Mouse (Mus musculus): ENCODE measurements at regions not wholly inside any gene's neighbourhood (a gene's known extent, or its start where the extent isn't known, plus 50 kb on each side); places are given as distances from the start of the nearest gene placed in this dataset.
A peak's percentile ranks its signal among the peaks of the same experiment; 100 is the strongest.
"Not testable (repeated sequence)": the region's sequence is repeated elsewhere in the genome, so short reads cannot be mapped to it uniquely, and the experiment has no call there.

GRCm38 (mm10) chr10:91447974-91448703, 267.0 kb upstream of the Tmpo start:
- peak; percentile 64 for DNase-seq (ENCODE audit: low spot score)

- DNase-seq (ENCODE audit: low spot score), result no peak
Measured at GRCm38 (mm10) chr10:91443321-91443720, 262.2 kb upstream of the Tmpo start.

- no peak for DNase-seq (ENCODE audit: low spot score)
Measured at GRCm38 (mm10) chr10:91440051-91440450, 258.9 kb upstream of the Tmpo start.

GRCm38 (mm10) chr10:91437917-91438316, 256.8 kb upstream of the Tmpo start:
- DNase-seq (ENCODE audit: low spot score), result no peak

GRCm38 (mm10) chr10:91436091-91436569, 255.0 kb upstream of the Tmpo start:
- peak; percentile 25 for DNase-seq (ENCODE audit: low spot score)

GRCm38 (mm10) chr10:91430281-91430680, 249.2 kb upstream of the Tmpo start:
- no peak for DNase-seq (ENCODE audit: low spot score)

GRCm38 (mm10) chr10:91426584-91426983, 245.5 kb upstream of the Tmpo start:
- DNase-seq (ENCODE audit: low spot score), result no peak

GRCm38 (mm10) chr10:91425625-91426385, 244.7 kb upstream of the Tmpo start:
- not testable (repeated sequence) for DNase-seq (ENCODE audit: low spot score)

- DNase-seq (ENCODE audit: low spot score), result no peak
Measured at GRCm38 (mm10) chr10:91424786-91425185, 243.7 kb upstream of the Tmpo start.

- no peak for DNase-seq (ENCODE audit: low spot score)
Measured at GRCm38 (mm10) chr10:91387255-91387654, 206.1 kb upstream of the Tmpo start.

GRCm38 (mm10) chr10:91384372-91384771, 203.3 kb upstream of the Tmpo start:
- DNase-seq (ENCODE audit: low spot score), result peak; percentile 84

- DNase-seq (ENCODE audit: low spot score), result no peak
Measured at GRCm38 (mm10) chr10:91376683-91377082, 195.6 kb upstream of the Tmpo start.

GRCm38 (mm10) chr10:91367488-91367887, 186.4 kb upstream of the Tmpo start:
- no peak for DNase-seq (ENCODE audit: low spot score)

- no peak for DNase-seq (ENCODE audit: low spot score)
Measured at GRCm38 (mm10) chr10:91362587-91362986, 181.5 kb upstream of the Tmpo start.

GRCm38 (mm10) chr10:91361621-91362020, 180.5 kb upstream of the Tmpo start:
- DNase-seq (ENCODE audit: low spot score), result no peak

GRCm38 (mm10) chr10:91345465-91345864, 164.3 kb upstream of the Tmpo start:
- no peak for DNase-seq (ENCODE audit: low spot score)

- no peak for DNase-seq (ENCODE audit: low spot score)
Measured at GRCm38 (mm10) chr10:91342083-91342482, 161.0 kb upstream of the Tmpo start.

GRCm38 (mm10) chr10:91339361-91339760, 158.2 kb upstream of the Tmpo start:
- DNase-seq (ENCODE audit: low spot score), result no peak

- DNase-seq (ENCODE audit: low spot score), result no peak
Measured at GRCm38 (mm10) chr10:91326661-91327312, 145.7 kb upstream of the Tmpo start.

- DNase-seq (ENCODE audit: low spot score), result no peak
Measured at GRCm38 (mm10) chr10:91326144-91326655, 145.1 kb upstream of the Tmpo start.

- DNase-seq (ENCODE audit: low spot score), result no peak
Measured at GRCm38 (mm10) chr10:91321226-91321625, 140.1 kb upstream of the Tmpo start.

GRCm38 (mm10) chr10:91319442-91320112, 138.5 kb upstream of the Tmpo start:
- no peak for DNase-seq (ENCODE audit: low spot score)
